Mouse (Mus musculus): ENCODE measurements at regions not wholly inside any gene's neighbourhood (a gene's known extent, or its start where the extent isn't known, plus 50 kb on each side); places are given as distances from the start of the nearest gene placed in this dataset.

- 0 out of 2 replicates have a peak, but pooled peaks cover 3% of the 10 kb centered on the region for H3K4me1 ChIP-seq
- no peaks in the 10 kb centered on the region for H3K9me3 ChIP-seq (replicated peaks)
- H3K36me3 ChIP-seq: no peaks in the 10 kb centered on the region
- no peak overlapping the region for H3K27ac ChIP-seq (replicated peaks)
- 71% methylated on average over 7 of the region's 7 CpGs for WGBS
- no peak overlapping the region for H3K9ac ChIP-seq
- H3K27me3 ChIP-seq: no peaks in the 10 kb centered on the region
- H3K4me3 ChIP-seq (replicated peaks): no peak overlapping the region
- ATAC-seq (ENCODE audit: insufficient number of reproducible peaks, low FRiP score, low TSS enrichment, low read depth): no peak
- H3K4me2 ChIP-seq (replicated peaks): no peak overlapping the region
These were observed 366.7 kb downstream of the Kctd12 start for GRCm38 (mm10) chr14:102615588-102616309.

- H3K4me1 ChIP-seq: no peaks in the 10 kb centered on the region
- H3K4me3 ChIP-seq (replicated peaks): no peak overlapping the region
- no peak overlapping the region for H3K4me2 ChIP-seq (replicated peaks)
- no peaks in the 10 kb centered on the region for H3K27me3 ChIP-seq
- no peaks in the 10 kb centered on the region for H3K36me3 ChIP-seq
- no peak for ATAC-seq (ENCODE audit: insufficient number of reproducible peaks, low FRiP score, low TSS enrichment, low read depth)
- no peak overlapping the region for H3K9ac ChIP-seq
- WGBS: 72% methylated on average over 5 of the region's 5 CpGs
- no peaks in the 10 kb centered on the region for H3K9me3 ChIP-seq (replicated peaks)
- H3K27ac ChIP-seq (replicated peaks): no peak overlapping the region
These were observed 376.4 kb downstream of the Kctd12 start for GRCm38 (mm10) chr14:102606055-102606454.

- H3K9me3 ChIP-seq (replicated peaks): no peaks in the 10 kb centered on the region
- H3K4me2 ChIP-seq (replicated peaks): no peak overlapping the region
- H3K4me1 ChIP-seq: no peaks in the 10 kb centered on the region
- no peak for ATAC-seq (ENCODE audit: insufficient number of reproducible peaks, low FRiP score, low TSS enrichment, low read depth)
- H3K9ac ChIP-seq: no peak overlapping the region
- H3K36me3 ChIP-seq: no peaks in the 10 kb centered on the region
- H3K4me3 ChIP-seq (replicated peaks): no peak overlapping the region
- no peaks in the 10 kb centered on the region for H3K27me3 ChIP-seq
- WGBS: 61% methylated on average over 3 of the region's 3 CpGs
- H3K27ac ChIP-seq (replicated peaks): no peak overlapping the region
These were observed 387.6 kb downstream of the Kctd12 start for GRCm38 (mm10) chr14:102594850-102595249.

GRCm38 (mm10) chr14:102553781-102554180 lies 428.7 kb downstream of the Kctd12 start:
- no peaks in the 10 kb centered on the region for H3K27me3 ChIP-seq
- no peaks in the 10 kb centered on the region for H3K36me3 ChIP-seq
- ATAC-seq (ENCODE audit: insufficient number of reproducible peaks, low FRiP score, low TSS enrichment, low read depth): no peak
- 47% methylated on average over 2 of the region's 2 CpGs for WGBS
- H3K27ac ChIP-seq (replicated peaks): no peak overlapping the region
- H3K4me3 ChIP-seq (replicated peaks): no peak overlapping the region
- no peak overlapping the region for H3K9ac ChIP-seq
- no peaks in the 10 kb centered on the region for H3K9me3 ChIP-seq (replicated peaks)
- no peaks in the 10 kb centered on the region for H3K4me1 ChIP-seq
- H3K4me2 ChIP-seq (replicated peaks): no peak overlapping the region

GRCm38 (mm10) chr14:102552598-102552997 lies 429.8 kb downstream of the Kctd12 start:
- 76% methylated on average over 2 of the region's 2 CpGs for WGBS
- no peak overlapping the region for H3K27ac ChIP-seq (replicated peaks)
- no peak overlapping the region for H3K4me2 ChIP-seq (replicated peaks)
- no peaks in the 10 kb centered on the region for H3K4me1 ChIP-seq
- H3K27me3 ChIP-seq: no peaks in the 10 kb centered on the region
- no peaks in the 10 kb centered on the region for H3K36me3 ChIP-seq
- H3K9ac ChIP-seq: no peak overlapping the region
- no peak overlapping the region for H3K4me3 ChIP-seq (replicated peaks)
- no peak for ATAC-seq (ENCODE audit: insufficient number of reproducible peaks, low FRiP score, low TSS enrichment, low read depth)
- no peaks in the 10 kb centered on the region for H3K9me3 ChIP-seq (replicated peaks)

GRCm38 (mm10) chr14:102524894-102525577 lies 457.4 kb downstream of the Kctd12 start:
- Histone ChIP-seq H3K9ac (no peak overlapping the region), H3K27ac (replicated peaks) (no peak overlapping the region), H3K36me3 (no peaks in the 10 kb centered on the region), H3K4me3 (replicated peaks) (no peak overlapping the region), H3K9me3 (replicated peaks) (no peaks in the 10 kb centered on the region), H3K27me3 (no peaks in the 10 kb centered on the region), H3K4me2 (replicated peaks) (no peak overlapping the region), H3K4me1 (no peaks in the 10 kb centered on the region)
- no peak for ATAC-seq (ENCODE audit: insufficient number of reproducible peaks, low FRiP score, low TSS enrichment, low read depth)
- 78% methylated on average over 9 of the region's 9 CpGs for WGBS

- Histone ChIP-seq H3K4me3 (replicated peaks) (no peak overlapping the region), H3K27me3 (no peaks in the 10 kb centered on the region), H3K4me1 (no peaks in the 10 kb centered on the region), H3K9me3 (replicated peaks) (no peaks in the 10 kb centered on the region), H3K9ac (no peak overlapping the region), H3K36me3 (no peaks in the 10 kb centered on the region), H3K27ac (replicated peaks) (no peak overlapping the region), H3K4me2 (replicated peaks) (no peak overlapping the region)
- WGBS: 26% methylated on average over 2 of the region's 2 CpGs
- ATAC-seq (ENCODE audit: insufficient number of reproducible peaks, low FRiP score, low TSS enrichment, low read depth): no peak
These were observed 465.7 kb downstream of the Kctd12 start for GRCm38 (mm10) chr14:102516765-102517164.

GRCm38 (mm10) chr14:102514527-102514926 lies 467.9 kb downstream of the Kctd12 start:
- no peak for ATAC-seq (ENCODE audit: insufficient number of reproducible peaks, low FRiP score, low TSS enrichment, low read depth)
- H3K27me3 ChIP-seq: no peaks in the 10 kb centered on the region
- no peak overlapping the region for H3K9ac ChIP-seq
- H3K4me3 ChIP-seq (replicated peaks): no peak overlapping the region
- H3K4me1 ChIP-seq: no peaks in the 10 kb centered on the region
- no peak overlapping the region for H3K27ac ChIP-seq (replicated peaks)
- H3K9me3 ChIP-seq (replicated peaks): no peaks in the 10 kb centered on the region
- 43% methylated on average over 2 of the region's 2 CpGs for WGBS
- H3K4me2 ChIP-seq (replicated peaks): no peak overlapping the region
- H3K36me3 ChIP-seq: no peaks in the 10 kb centered on the region

- WGBS: 63% methylated on average over 3 of the region's 3 CpGs
- no peaks in the 10 kb centered on the region for H3K27me3 ChIP-seq
- no peaks in the 10 kb centered on the region for H3K9me3 ChIP-seq (replicated peaks)
- no peak overlapping the region for H3K9ac ChIP-seq
- no peak overlapping the region for H3K4me2 ChIP-seq (replicated peaks)
- ATAC-seq (ENCODE audit: insufficient number of reproducible peaks, low FRiP score, low TSS enrichment, low read depth): no peak
- H3K36me3 ChIP-seq: no peaks in the 10 kb centered on the region
- no peaks in the 10 kb centered on the region for H3K4me1 ChIP-seq
- no peak overlapping the region for H3K27ac ChIP-seq (replicated peaks)
- H3K4me3 ChIP-seq (replicated peaks): no peak overlapping the region
These were observed 469.8 kb downstream of the Kctd12 start for GRCm38 (mm10) chr14:102512651-102513050.

- WGBS: 28% methylated on average over 7 of the region's 7 CpGs
- Histone ChIP-seq H3K36me3 (no peaks in the 10 kb centered on the region), H3K4me2 (replicated peaks) (no peak overlapping the region), H3K4me1 (no peaks in the 10 kb centered on the region), H3K27ac (replicated peaks) (no peak overlapping the region), H3K9me3 (replicated peaks) (no peaks in the 10 kb centered on the region), H3K4me3 (replicated peaks) (no peak overlapping the region), H3K9ac (no peak overlapping the region), H3K27me3 (no peaks in the 10 kb centered on the region)
- ATAC-seq (ENCODE audit: insufficient number of reproducible peaks, low FRiP score, low TSS enrichment, low read depth): no peak
These were observed 470.6 kb downstream of the Kctd12 start for GRCm38 (mm10) chr14:102511691-102512383.

- no peaks in the 10 kb centered on the region for H3K9me3 ChIP-seq (replicated peaks)
- no peak overlapping the region for H3K9ac ChIP-seq
- H3K4me3 ChIP-seq (replicated peaks): no peak overlapping the region
- WGBS: 43% methylated on average over 4 of the region's 4 CpGs
- no peak overlapping the region for H3K27ac ChIP-seq (replicated peaks)
- no peaks in the 10 kb centered on the region for H3K4me1 ChIP-seq
- H3K27me3 ChIP-seq: no peaks in the 10 kb centered on the region
- H3K4me2 ChIP-seq (replicated peaks): no peak overlapping the region
- ATAC-seq (ENCODE audit: insufficient number of reproducible peaks, low FRiP score, low TSS enrichment, low read depth): no peak
- no peaks in the 10 kb centered on the region for H3K36me3 ChIP-seq
These were observed 472.1 kb downstream of the Kctd12 start for GRCm38 (mm10) chr14:102510387-102510786.
